Mouse (Mus musculus) kidney, adult 2 months (tissue): Measurements from ENCODE around the gene Trim25.

ENCODE experiments used
- CTCF ChIP-seq: fragments of 200-500 bp; conservative IDR thresholded peaks from 2 replicates; pipeline ENCODE4 v1.5.1; 2011; ENCODE audit warnings: low read depth, mild to moderate bottlenecking, control low read depth, low read length, moderate library complexity, mixed read lengths; ENCODE audit not compliant: insufficient read depth, insufficient read length
- POLR2A ChIP-seq: fragments of 200-500 bp; IDR thresholded peaks from one replicate; pipeline ENCODE4 v1.6.1; 2011; ENCODE audit warnings: low read depth, low read length, control low read depth

DNA sequence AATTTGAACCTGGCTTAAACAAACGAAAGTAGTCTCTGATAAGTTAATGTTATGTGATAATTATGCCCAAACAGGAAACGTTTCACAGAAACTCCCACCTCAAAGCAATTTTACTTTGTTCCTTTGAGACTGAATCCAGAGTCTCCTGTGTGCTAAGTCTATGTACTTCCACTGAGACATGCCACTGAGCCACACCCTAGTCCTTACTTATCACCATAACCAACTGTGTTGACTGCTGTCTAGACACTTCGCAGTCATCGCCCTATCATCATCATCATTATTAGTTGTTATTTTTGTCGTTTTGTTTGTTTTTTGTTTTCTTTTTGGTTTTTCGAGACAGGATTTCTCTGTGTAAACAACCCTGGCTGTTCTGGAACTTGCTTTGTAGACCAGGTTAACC, 65.1 kb downstream of the Trim25 start:
- no peak for TF ChIP-seq POLR2A
- no peak for TF ChIP-seq CTCF
